Mouse (Mus musculus): ENCODE data around the gene Efs.
"Not testable (repeated sequence)": the region's sequence is repeated elsewhere in the genome, so short reads cannot be mapped to it uniquely, and the experiment has no call there.

Efs gene

DNA sequence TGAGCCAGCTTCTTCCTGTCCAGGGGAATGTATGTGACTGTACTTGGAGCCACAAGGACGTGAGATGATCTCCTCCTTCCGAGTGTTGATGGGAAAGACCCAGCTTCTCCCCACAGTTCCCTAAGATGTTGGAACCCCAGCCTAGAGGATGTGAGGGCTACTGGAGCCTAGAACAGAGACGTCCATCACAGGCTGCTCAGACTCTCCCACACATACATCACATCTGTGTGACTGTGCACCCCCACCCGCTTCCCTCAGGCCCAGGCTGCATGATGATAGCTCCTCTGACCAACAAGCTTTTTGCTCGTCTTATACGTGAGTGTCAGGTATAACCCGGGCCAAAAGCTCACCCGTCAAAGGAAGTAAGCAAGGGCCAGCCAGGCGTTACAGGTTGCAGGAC lies 22.9 kb upstream of the Efs start:
- DNase-seq (ENCODE audit: low spot score), result no peak

DNA sequence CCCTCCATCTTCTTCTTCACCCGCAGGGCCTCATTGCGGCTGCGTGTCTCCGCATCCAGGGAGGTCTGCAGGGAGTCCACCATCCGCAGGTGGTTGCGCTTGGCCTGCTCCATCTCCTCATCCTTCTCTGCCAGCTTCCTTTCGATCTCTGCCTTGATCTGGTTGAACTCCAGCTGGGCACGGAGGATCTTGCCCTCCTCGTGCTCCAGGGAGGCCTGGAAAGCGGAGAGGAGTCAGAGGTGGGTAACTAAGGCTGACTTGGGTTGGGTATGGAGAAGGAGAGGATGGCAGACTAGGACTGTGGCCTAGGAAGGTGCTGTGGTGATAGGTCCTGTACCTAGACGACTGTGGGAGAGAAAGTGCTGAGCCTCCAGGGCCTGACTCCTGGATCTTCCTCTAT lies 21.1 kb upstream of the Efs start:
- DNase-seq (ENCODE audit: low spot score), result not testable (repeated sequence)

- DNase-seq (ENCODE audit: low spot score), result no peak
Measured at GRCm38 (mm10) chr14:54945975-54946704, 20.2 kb upstream of the Efs start.

- no peak for DNase-seq (ENCODE audit: low spot score)
Measured at GRCm38 (mm10) chr14:54944939-54945338, 19.0 kb upstream of the Efs start.

- no peak for DNase-seq (ENCODE audit: low spot score)
Measured at GRCm38 (mm10) chr14:54943971-54944370, 18.0 kb upstream of the Efs start.

GRCm38 (mm10) chr14:54942479-54942878 lies 16.6 kb upstream of the Efs start:
- DNase-seq (ENCODE audit: low spot score), result no peak

DNA sequence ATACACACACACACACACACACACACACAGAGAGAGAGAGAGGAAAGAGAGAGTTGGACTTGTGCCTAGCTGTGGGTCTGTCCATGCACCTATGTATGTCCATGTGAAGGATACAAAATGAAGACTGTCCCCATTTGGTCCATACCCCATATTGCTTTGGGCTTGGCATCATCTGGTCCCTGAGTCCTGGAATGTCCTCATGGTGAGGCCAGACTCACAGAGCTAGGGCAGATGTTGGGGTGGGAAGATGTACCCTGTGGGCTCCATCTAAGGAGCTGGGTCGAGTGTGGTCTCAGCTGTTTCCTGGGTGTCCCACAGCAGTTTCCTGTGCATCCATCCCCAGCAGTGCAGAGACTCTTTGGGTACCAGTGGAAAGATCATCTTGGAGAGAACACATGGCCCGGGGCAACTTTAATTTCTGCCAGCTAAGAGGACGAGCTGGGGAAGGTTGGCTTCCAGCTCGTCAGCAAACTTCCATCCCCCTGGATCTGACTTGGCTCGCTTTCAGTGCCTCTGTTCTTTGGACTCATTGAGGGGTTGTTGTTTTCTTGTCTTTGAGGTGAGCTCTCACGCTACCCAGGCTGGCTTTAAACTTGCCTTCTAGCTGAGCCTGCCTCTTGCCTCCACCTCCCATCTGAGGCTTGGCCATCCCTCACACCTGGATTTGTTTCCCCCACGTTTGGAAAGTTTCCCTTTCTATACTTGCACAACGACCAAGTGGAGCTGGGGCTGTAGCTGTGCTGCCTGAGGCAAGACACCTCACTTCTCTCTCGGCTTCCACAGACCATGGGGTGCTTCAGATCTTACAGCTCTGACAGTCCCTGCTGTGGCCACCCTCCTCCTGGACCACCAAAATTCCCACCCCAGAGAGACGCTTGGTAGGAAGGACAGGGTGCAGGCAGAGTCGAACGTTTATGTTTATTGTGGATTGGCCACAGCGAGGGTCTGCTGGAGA lies 15.4 kb upstream of the Efs start:
- DNase-seq (ENCODE audit: low spot score), result no peak

GRCm38 (mm10) chr14:54940176-54940530 lies 14.2 kb upstream of the Efs start:
- DNase-seq (ENCODE audit: low spot score), result no peak

- DNase-seq (ENCODE audit: low spot score), result peak; percentile 39
Measured at GRCm38 (mm10) chr14:54939434-54940175, 13.7 kb upstream of the Efs start.

DNA sequence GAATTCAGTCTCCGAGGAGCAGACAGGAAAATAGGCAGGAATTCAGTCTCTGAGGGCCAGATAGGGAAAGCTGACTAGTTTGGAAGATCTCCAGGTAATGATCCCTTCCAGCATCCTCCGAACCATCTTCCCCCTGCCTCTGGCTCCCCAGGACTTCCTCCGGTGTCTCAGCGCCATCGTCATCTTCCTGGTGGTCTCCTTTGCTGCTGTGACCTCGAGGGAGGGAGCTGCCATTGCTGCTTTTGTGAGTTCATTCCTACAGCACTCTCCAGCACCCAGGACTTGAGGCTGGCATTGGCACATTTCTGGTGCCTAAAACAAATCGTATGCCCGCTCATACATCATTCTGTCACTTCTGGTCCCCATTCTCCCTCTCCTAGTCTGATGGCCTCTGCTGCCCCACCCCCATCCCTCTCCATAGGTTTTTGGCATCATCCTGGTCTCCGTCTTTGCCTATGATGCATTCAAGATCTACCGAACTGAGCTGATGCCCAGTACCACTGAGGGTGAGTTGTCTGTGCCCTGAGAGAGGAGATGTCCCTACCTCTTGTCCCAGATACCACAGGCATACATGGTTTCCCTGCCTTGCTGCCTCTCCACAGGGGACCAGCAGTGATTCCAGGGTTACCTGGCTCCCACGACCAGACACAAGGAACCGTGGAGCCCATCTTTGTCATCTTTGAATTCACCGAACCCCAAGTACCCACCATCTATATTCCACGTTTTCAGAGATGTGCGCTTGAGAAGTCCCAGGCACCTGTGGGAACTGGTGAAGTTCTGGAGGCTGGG lies 12.7 kb upstream of the Efs start:
- DNase-seq (ENCODE audit: low spot score), result no peak

GRCm38 (mm10) chr14:54937361-54938182 lies 11.6 kb upstream of the Efs start:
- DNase-seq (ENCODE audit: low spot score), result no peak

DNA sequence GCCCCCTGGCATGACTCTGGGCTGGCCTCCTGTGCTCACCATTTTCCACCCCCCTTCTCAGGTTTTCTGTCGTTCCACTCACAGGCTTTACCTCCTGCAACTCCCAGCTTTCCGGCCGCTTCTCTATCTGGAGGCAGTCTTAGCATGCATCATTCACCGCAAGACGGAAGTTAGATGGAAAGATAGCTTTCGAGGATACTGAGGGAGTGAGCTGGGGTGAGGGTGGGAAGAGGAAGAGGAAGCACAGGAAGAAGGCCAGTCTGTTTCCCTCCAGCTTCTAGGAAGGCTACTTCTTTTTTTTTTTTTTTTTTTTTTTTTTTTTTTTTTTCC lies 10.9 kb upstream of the Efs start:
- DNase-seq (ENCODE audit: low spot score), result no peak

GRCm38 (mm10) chr14:54935904-54936830 lies 10.2 kb upstream of the Efs start, which contains the start of gene Cmtm5:
Gene Cmtm5, plus strand, starts transcription at chr14:54936261.
- no peak for DNase-seq (ENCODE audit: low spot score)

DNA sequence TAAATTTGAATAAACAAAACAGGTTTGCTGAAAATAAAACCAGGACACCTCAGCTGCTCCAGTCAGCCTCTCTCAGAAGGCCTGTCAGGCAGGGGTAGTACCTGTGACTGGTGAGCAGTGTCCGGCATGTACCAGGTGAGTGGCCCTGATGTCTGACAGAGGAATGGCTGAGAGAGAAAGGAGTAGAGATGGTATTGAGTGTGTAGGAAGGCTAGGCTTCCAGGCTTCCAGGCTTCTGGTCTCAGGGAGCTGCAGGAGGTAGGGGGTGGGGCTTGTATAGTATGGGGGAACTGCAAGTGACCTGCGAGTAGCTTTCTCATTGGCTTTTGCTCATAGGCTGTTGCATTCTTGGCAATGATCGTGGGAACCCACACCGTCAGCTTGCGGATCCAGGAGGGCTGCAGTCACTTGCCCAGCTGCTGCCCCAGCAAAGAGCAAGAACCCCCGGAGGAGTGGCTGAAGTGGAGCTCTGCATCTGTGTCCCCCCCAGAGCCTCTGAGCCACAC lies 6.8 kb upstream of the Efs start, which contains the start of gene Il25:
Gene Il25 (plus strand): TSS at position 51 of the 506 bp plus-strand sequence.
- DNase-seq (ENCODE audit: low spot score), result no peak

DNA sequence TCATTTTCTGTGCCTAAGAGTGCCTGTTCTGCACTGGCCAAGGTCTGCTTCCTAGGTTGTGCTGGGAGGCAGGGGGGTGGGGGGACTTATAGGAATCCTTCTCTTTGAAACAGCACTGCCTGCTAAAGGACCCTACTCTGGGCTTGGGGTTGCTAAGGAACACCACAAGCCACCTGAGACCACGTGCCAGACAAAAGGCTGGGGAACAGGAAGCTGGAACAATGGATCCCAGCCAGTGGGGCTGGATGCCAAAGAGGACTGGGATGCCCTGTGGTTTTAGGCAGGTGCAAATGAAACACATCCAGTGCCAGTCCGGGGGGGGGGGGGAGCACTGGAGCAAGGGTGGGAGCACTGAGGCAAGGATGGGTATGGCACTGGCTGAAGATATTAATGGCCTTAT lies 4.5 kb upstream of the Efs start:
- no peak for DNase-seq (ENCODE audit: low spot score)

GRCm38 (mm10) chr14:54929801-54930200 lies 3.9 kb upstream of the Efs start:
- no peak for DNase-seq (ENCODE audit: low spot score)

GRCm38 (mm10) chr14:54927296-54927695 lies 1.4 kb upstream of the Efs start:
- DNase-seq (ENCODE audit: low spot score), result no peak

DNA sequence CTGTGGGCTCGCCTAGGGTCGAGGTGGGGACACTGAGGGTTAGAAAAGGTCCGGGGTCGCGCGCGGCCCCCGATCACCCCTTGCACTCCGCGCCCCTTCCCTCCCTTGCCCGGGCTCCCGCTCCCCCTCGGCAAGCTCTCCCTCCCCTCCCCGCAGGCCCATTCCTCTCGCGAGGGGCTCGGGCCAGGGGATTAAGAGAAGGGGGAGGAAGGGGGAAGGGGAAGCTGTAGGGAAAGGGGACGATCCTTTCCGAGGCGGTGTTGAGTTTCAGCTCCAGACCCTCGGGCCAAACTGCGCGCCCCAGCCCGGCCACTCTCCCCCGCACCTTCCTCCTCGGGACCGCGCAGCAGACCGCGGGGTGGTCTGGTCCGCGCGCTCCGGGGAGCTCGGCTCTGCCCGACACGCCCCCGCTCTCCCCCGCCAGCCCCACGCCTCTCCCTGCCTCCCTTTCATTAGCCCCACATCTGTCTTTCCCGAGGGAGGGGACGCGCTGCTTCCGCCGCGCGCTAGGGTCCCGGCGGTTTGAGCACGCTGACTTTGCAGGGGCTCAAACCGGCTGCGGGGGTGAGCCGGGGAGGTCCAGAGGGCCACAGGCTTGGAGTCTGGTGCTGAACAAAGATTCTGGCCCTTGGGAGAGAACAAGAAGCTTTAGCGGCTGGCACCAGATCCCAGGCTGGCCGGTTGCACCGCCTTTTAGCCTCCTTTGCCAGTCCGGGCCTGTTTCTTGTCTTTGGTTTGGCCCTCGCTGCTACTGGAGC lies 654 bp upstream of the Efs start:
- peak; percentile 70 for DNase-seq (ENCODE audit: low spot score)
